Mouse (Mus musculus): ENCODE measurements around the gene Ppp2r3c.
"Not testable (repeated sequence)": the region's sequence is repeated elsewhere in the genome, so short reads cannot be mapped to it uniquely, and the experiment has no call there.

DNA sequence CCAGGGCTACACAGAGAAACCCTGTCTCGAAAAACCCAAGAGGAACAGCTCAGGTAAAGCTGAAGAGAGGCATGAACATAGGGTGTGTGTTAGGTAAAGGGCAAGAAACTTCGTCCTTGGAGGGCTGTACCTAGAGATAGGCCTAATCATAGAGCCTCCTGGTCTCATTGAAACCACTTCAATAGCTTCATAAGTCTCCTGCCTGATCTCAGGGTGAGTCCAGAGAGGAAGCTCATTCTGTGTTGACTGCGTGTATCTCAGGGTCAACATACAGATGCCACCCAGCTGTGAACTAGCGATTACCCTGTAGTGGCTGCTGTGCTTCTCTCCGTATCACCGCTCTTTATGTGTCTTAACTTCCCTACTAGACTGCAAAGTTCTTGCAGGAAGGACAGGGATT is 25.2 kb downstream of the Ppp2r3c start:
- TF ChIP-seq EP300 (optimal IDR thresholded peaks at IDR 0.05); CTCF (IDR thresholded peaks at IDR 0.05; ENCODE audit: low read depth): not testable (repeated sequence)

Data from stomach, postnatal 0 days (tissue).